Mouse (Mus musculus) layer of hippocampus, adult 2 months (tissue): Measurements from ENCODE around the gene Fam199x. TPM values are rescaled to one million over a fixed set of nuclear protein-coding genes. Genes with fewer than 3 reads are reported as not detected.

ENCODE experiments used
- DNase-seq, 2 experiments: peaks; one replicate each; pipeline ENCODE4 v3.0.0; 2022; ENCODE audit warnings: low spot score in 2 of 2
- H3K27ac ChIP-seq: fragments of 200-600 bp; 2 replicates; pipeline ENCODE4 v1.8.1; 2022
- H3K4me3 ChIP-seq: fragments of 200-600 bp; 2 replicates; pipeline ENCODE4 v1.8.1; 2022; ENCODE audit warnings: mild to moderate bottlenecking
- CTCF ChIP-seq: fragments of 200-600 bp; conservative IDR thresholded peaks from 2 replicates; pipeline ENCODE4 v1.8.1; 2022; ENCODE audit warnings: antibody characterized with exemption, mild to moderate bottlenecking, moderate library complexity
- total RNA-seq, 2 experiments: library from RNA; stranded (reverse); gene quantifications; 2 replicates each; pipeline ENCODE4 v1.2.3; 2021

Gene Fam199x
- total RNA-seq, 2 experiments from 2014 or later, result 8.4 to 8.7 TPM

DNA sequence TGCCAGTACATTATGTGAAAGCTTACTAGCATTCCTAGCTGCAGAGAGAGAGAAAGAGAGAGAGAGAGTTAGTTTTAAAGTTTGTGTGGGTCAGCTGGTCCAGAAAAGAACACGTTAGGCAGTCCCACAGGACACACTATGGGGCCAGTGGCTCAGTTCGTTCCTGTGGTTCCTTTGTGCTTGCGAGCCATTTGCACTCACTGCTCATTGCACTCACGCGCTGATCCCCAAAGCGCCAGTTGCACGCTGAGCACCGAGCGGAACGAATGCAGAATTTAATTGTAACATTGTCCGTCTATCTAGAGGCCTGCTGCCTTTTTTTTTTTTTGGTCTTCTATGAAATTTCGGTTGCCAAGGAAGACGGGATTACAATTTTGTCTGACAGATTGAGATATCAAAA, 57.1 kb downstream of the Fam199x start:
- no peak for TF ChIP-seq CTCF
- Histone ChIP-seq H3K27ac (no peak overlapping the region), H3K4me3 (no peak overlapping the region)
- DNase-seq, result no peak

DNA sequence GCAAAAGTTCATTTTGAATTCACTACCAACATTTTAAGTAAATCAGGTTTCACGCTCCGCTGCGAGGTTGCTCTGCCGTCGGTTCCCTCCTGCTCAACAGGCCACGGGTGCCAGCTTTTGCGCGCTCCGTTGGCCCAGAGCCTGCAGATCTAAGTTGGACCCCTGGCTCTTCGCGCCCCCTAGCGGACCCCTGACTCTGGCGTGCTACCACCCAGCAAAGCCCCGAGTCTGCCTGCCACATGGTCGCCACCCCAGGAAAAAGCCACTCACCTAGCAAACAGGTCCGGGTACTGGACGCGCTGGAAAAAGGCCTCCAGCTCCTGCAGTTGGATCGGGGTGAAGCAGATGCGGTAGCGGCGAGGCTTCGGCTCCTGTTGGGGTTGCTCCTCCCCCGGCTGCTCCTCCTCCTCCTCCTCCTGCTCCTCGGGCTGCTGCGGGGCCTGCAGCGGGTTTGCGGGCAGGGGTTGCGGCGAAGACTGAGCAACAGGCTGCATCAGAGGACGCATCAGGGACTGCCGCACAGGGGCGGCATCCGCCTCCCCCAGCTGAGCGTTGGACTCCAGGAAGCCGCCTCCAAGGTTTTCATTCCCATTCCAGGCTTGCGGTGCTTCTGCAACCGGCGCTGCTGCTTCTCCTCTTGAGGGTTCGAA, 68.8 kb downstream of the Fam199x start:
- H3K4me3 ChIP-seq, result no peak overlapping the region
- peak; percentile 53 for TF ChIP-seq CTCF
- H3K27ac ChIP-seq, result no peak overlapping the region
- DNase-seq, result peak in 1 of 2 experiments; percentile 9

GRCm38 (mm10) chrX:137119675-137120423, 70.5 kb downstream of the Fam199x start:
- no peak for DNase-seq
- TF ChIP-seq CTCF, result no peak
- H3K27ac ChIP-seq, result no peak overlapping the region
- no peak overlapping the region for H3K4me3 ChIP-seq

DNA sequence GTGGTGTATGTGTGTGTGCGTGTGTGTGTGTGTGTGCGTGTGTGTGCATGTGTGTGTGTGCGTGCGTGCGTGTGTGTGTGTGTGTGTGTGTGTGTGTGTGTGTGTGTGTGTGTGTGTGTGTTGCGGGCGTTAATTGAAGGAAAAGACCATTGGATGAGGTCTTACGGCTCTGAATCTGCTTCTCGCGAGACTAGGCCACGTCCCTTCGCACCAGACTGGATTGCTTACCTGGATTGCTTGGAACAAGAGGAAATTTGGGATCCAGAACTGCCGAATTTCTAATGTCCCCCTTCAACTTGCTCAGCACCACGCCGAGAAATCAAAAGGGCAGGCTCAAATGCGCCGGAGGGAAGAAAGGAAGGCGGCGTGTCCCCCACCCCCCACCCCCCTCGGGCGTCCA, 72.3 kb downstream of the Fam199x start, which contains the start of gene Esx1:
Esx1 (minus strand) TSS at position 366 of the 400 bp plus-strand sequence.
- no peak for TF ChIP-seq CTCF

DNA sequence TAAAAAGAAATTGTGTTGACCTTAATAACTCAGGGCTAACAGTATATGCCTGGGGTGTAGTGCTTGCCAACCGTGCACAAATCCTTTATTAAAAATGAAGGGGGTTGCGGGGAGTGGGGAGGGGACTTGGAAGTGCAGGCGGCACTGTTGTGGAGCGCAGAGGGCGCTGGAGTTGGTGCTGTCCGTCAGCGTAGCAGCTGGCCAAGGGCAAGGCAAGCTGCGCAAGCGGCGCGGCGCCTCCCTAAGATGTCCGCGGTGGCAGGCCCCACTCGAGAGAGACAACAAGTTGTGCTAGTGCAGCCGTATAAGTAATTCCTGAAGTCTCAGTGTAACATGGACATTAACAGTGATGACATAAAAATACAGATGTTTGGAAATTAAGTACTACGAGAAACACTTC, 78.1 kb downstream of the Fam199x start:
- Histone ChIP-seq H3K27ac (no peak overlapping the region), H3K4me3 (no peak overlapping the region)
- TF ChIP-seq CTCF, result no peak
- DNase-seq, result no peak

More for the DNA sequence above, 72.3 kb downstream of the Fam199x start, which contains the start of gene Esx1:
- DNase-seq, result no peak
- Histone ChIP-seq H3K4me3 (no peak within 1 kb of the TSS), H3K27ac (no peak within 1 kb of the TSS)

Other genes starting within 250 kb of the Fam199x start
- 100 to 1,000 TPM; 688 to 710 TPM for gene Plp1, start 226.9 kb upstream of the Fam199x start, total RNA-seq
- gene Rab9b, start 180.8 kb upstream of the Fam199x start, total RNA-seq, result 10 to 100 TPM; 18.5 to 28.3 TPM
- not detected for gene H2bfm, start 122.3 kb upstream of the Fam199x start, total RNA-seq
- 10 to 100 TPM; 18.4 to 27.5 TPM for gene Tmsb15b2, start 74.1 kb upstream of the Fam199x start, total RNA-seq
- 1 to 10 TPM; 1.9 to 2.3 TPM for gene Tmsb15l, start 72.7 kb upstream of the Fam199x start, total RNA-seq
- 1 to 10 TPM; 3.7 to 8.3 TPM for gene Tmsb15b1, start 72.7 kb upstream of the Fam199x start, total RNA-seq
- gene Zcchc18, start 56.4 kb upstream of the Fam199x start, total RNA-seq, result 100 to 1,000 TPM; 259 to 277 TPM
- 10 to 100 TPM; 28.5 to 37.6 TPM for gene Slc25a53, start 11.3 kb upstream of the Fam199x start, total RNA-seq
- gene Esx1, start 72.5 kb downstream of the Fam199x start, total RNA-seq, result not detected